Mouse (Mus musculus) lung, embryonic 15.5 days (tissue): ENCODE data around the gene Hapln2. TPM values are rescaled to one million over a fixed set of nuclear protein-coding genes. Genes with fewer than 3 reads are reported as not detected.

ENCODE experiments used
- ATAC-seq: fragments of 200-750 bp; cut with Nextera tagmentation; 2 replicates; pipeline ENCODE4 v1.8.0; 2017; ENCODE audit warnings: moderate number of reproducible peaks, borderline replicate concordance; ENCODE audit not compliant: low FRiP score, low TSS enrichment; ENCODE audit errors: extremely low read depth
- H3K27ac ChIP-seq: fragments of 300-500 bp; sonication (generic); 2 replicates; pipeline ENCODE4 v1.5.1; 2015; ENCODE audit warnings: moderate library complexity, mild to moderate bottlenecking, inconsistent platforms
- H3K27me3 ChIP-seq: fragments of 300-500 bp; sonication (generic); 2 replicates; pipeline ENCODE4 v1.6.1; 2015; ENCODE audit warnings: inconsistent platforms
- H3K36me3 ChIP-seq: fragments of 300-500 bp; sonication (generic); 2 replicates; pipeline ENCODE4 v1.6.1; 2015; ENCODE audit warnings: inconsistent platforms
- H3K4me1 ChIP-seq: fragments of 300-500 bp; sonication (generic); 2 replicates; pipeline ENCODE4 v1.6.1; 2015; ENCODE audit warnings: inconsistent platforms
- H3K4me2 ChIP-seq: fragments of 300-500 bp; sonication (generic); 2 replicates; pipeline ENCODE4 v1.6.1; 2015; ENCODE audit warnings: inconsistent platforms, mild to moderate bottlenecking, moderate library complexity
- H3K4me3 ChIP-seq: fragments of 300-500 bp; sonication (generic); 2 replicates; pipeline ENCODE4 v1.5.1; 2015; ENCODE audit warnings: mild to moderate bottlenecking, inconsistent platforms
- H3K9ac ChIP-seq: fragments of 300-500 bp; sonication (generic); 2 replicates; pipeline ENCODE4 v1.6.1; 2015; ENCODE audit warnings: inconsistent platforms
- H3K9me3 ChIP-seq: fragments of 300-500 bp; sonication (generic); 2 replicates; pipeline ENCODE4 v1.6.1; 2016; ENCODE audit warnings: inconsistent platforms
- WGBS: fragments of 180-500 bp; shearing (Covaris S2); methylation state at CpG from one replicate; pipeline ENCODE4 v1.1.7; 2015; 5-methylcytosine and 5-hydroxymethylcytosine counted together
- polyA plus RNA-seq: library from polyadenylated mRNA; unstranded; fragments of >200 nt; fragmentation: Nextera tagmentation; extraction: Ambion mirVana; gene quantifications from 2 replicates; pipeline ENCODE4 v1.2.1, GENCODE M21; 2015

The Hapln2 gene
- polyA plus RNA-seq, 1 experiment from 2014 or later: 0.07 TPM

DNA sequence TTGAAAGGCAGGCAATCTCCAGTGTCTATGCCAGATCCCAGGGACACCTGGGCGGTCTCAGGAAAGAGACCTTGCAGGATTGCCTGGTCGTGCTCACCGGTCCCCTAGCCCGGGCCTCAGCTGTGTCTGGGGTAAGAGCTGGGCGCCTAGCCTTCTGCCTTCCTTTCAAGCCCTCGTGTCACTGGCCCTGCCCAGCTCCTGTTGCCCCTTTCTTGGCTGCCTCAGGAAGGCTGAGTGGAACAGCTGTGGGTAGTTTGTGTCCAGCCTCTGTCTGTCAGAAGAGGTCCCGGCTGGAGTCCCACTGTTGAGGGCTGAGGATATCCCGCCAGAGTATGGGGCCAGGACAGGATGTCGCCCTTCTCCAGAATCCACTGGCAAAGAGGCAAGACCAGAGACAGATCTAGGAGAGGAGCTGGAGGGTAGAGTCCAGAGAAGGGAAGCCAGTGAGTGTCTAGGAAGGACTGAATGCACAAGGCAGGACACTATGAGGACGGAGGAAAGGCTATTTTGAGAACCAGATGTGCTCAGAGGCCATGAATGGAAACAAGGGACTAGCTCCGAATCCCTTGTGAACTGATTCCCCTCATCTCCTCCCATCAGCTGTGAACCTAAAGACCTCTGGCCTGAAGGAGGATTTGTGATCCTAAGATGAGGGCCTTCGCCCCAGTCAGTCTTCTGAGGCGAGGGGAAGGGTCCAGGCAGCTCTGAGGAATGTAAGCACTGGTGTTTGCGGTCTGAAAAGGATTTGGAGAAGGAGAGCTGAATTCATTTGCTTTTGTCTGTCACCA is 53.6 kb downstream of the Hapln2 start:
- H3K36me3 ChIP-seq: peaks cover 6% of the 10 kb centered on the region
- peak overlapping the region; percentile 61 for H3K27ac ChIP-seq
- peak overlapping the region; percentile 91 for H3K4me2 ChIP-seq
- H3K9ac ChIP-seq: peak overlapping the region; percentile 22
- 42% methylated on average over 14 of the region's 14 CpGs for WGBS
- H3K4me3 ChIP-seq: peak overlapping the region; percentile 59
- peaks cover 47% of the 10 kb centered on the region for H3K4me1 ChIP-seq
- no peaks in the 10 kb centered on the region for H3K9me3 ChIP-seq
- no peak for ATAC-seq
- peaks cover 3% of the 10 kb centered on the region; the same call in 1 of the 2 replicates for H3K27me3 ChIP-seq

DNA sequence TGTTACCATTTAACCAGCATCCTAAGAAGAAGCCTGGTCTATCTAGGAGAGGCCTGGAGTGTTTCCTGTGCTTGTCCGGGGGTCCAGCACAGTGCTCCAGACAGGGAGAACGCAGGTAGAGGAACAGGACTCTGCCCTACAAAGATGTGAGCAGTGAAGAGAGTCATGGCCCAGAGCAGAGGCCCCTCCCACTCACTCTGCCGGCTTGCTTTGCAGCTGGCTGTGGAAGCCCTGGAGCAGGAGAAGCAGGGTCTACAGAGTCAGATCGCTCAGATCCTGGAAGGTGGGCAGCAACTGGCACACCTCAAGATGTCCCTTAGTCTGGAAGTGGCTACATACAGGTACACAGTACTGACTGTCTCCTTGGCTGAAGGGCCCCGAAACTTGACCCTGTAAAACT is 54.6 kb downstream of the Hapln2 start:
- no peak for ATAC-seq
- H3K4me3 ChIP-seq: peak overlapping the region; percentile 59
- H3K9ac ChIP-seq: peak overlapping the region; percentile 77; the same call in 1 of the 2 replicates
- 23% methylated on average over 5 of the region's 5 CpGs for WGBS
- H3K4me1 ChIP-seq: peaks cover 47% of the 10 kb centered on the region
- H3K36me3 ChIP-seq: peaks cover 6% of the 10 kb centered on the region
- H3K9me3 ChIP-seq: no peaks in the 10 kb centered on the region
- peaks cover 3% of the 10 kb centered on the region; the same call in 1 of the 2 replicates for H3K27me3 ChIP-seq
- H3K27ac ChIP-seq: no peak overlapping the region
- H3K4me2 ChIP-seq: peak overlapping the region; percentile 91

DNA sequence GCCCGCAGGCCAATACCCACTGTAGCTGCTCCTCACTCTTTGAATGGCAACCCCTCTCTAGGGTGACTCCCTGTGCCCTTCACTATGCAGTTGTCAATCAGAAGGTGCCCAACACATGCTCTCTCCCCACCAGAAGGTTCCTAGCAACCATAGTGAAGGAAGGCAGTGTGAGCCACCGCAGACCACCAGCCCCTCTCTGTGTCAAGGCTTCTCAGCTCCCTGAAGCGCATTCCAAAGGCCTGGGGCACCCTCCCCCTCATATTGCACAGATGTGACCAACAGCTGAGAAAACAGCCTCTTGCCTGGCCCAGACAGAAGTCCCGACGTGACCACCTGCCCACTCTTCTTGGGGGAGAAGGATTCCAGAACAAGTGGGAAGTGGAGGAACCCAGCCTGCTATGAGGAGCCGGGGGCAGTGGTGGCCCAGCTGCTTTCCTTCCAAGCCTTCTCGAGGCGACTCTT is 55.1 kb downstream of the Hapln2 start:
- peak overlapping the region; percentile 59 for H3K4me3 ChIP-seq
- ATAC-seq: no peak
- H3K27me3 ChIP-seq: peaks cover 3% of the 10 kb centered on the region; the same call in 1 of the 2 replicates
- H3K27ac ChIP-seq: peak overlapping the region; percentile 79
- H3K9ac ChIP-seq: peak overlapping the region; percentile 77
- peaks cover 47% of the 10 kb centered on the region for H3K4me1 ChIP-seq
- WGBS: 16% methylated on average over 8 of the region's 8 CpGs
- peaks cover 6% of the 10 kb centered on the region for H3K36me3 ChIP-seq
- peak overlapping the region; percentile 91 for H3K4me2 ChIP-seq
- no peaks in the 10 kb centered on the region for H3K9me3 ChIP-seq

Other genes with a start within 250 kb of the Hapln2 start
- gene Ntrk1, start 232.4 kb downstream of the Hapln2 start, polyA plus RNA-seq: 1.2 and 2.5 TPM in 2 replicates
- gene Insrr, start 230.6 kb downstream of the Hapln2 start, polyA plus RNA-seq: 0.09 and 0.16 TPM in 2 replicates
- 29.4 and 32.4 TPM in 2 replicates for gene Pear1, start 203.3 kb downstream of the Hapln2 start, polyA plus RNA-seq
- 0.42 and 1.0 TPM in 2 replicates for gene Sh2d2a, start 180.8 kb downstream of the Hapln2 start, polyA plus RNA-seq
- 12.1 and 12.3 TPM in 2 replicates for gene Prcc, start 142.0 kb downstream of the Hapln2 start, polyA plus RNA-seq
- 258 and 260 TPM in 2 replicates for gene Hdgf, start 121.3 kb downstream of the Hapln2 start, polyA plus RNA-seq
- 70.5 and 70.9 TPM in 2 replicates for gene Mrpl24, start 108.1 kb downstream of the Hapln2 start, polyA plus RNA-seq
- gene Isg20l2, start 97.3 kb downstream of the Hapln2 start, polyA plus RNA-seq: 60.1 and 63.0 TPM in 2 replicates
- gene Rrnad1, start 96.9 kb downstream of the Hapln2 start, polyA plus RNA-seq: 18.3 and 18.5 TPM in 2 replicates
- gene Crabp2, start 78.9 kb downstream of the Hapln2 start, polyA plus RNA-seq: 8.1 and 10.4 TPM in 2 replicates
- 30.1 and 32.4 TPM in 2 replicates for gene Nes, start 56.5 kb downstream of the Hapln2 start, polyA plus RNA-seq
- 0.07 and 0.18 TPM in 2 replicates for gene Bcan, start 27.4 kb downstream of the Hapln2 start, polyA plus RNA-seq
- 30.6 and 31.6 TPM in 2 replicates for gene Gpatch4, start 15.5 kb upstream of the Hapln2 start, polyA plus RNA-seq
- 199 and 215 TPM in 2 replicates for gene Naxe, start 30.9 kb upstream of the Hapln2 start, polyA plus RNA-seq
- not detected in 2 replicates for gene Ttc24, start 50.7 kb upstream of the Hapln2 start, polyA plus RNA-seq
- gene Iqgap3, start 54.4 kb upstream of the Hapln2 start, polyA plus RNA-seq: 25.2 and 26.6 TPM in 2 replicates
- gene Mef2d, start 114.8 kb upstream of the Hapln2 start, polyA plus RNA-seq: 16.7 and 20.4 TPM in 2 replicates
- 0.34 and 0.42 TPM in 2 replicates for gene Rhbg, start 227.1 kb upstream of the Hapln2 start, polyA plus RNA-seq